Mouse (Mus musculus) liver, postnatal 0 days (tissue): ENCODE results near the gene Plxnc1.

ENCODE experiments used
- CTCF ChIP-seq: sonication (generic); IDR thresholded peaks from 2 replicates; pipeline ENCODE4 v1.5.1; 2016; ENCODE audit warnings: antibody characterized with exemption, low read depth
- EP300 ChIP-seq: IDR thresholded peaks from 2 replicates; pipeline ENCODE4 v1.6.1; 2016; ENCODE audit warnings: antibody characterized with exemption, low read depth, mild to moderate bottlenecking

DNA sequence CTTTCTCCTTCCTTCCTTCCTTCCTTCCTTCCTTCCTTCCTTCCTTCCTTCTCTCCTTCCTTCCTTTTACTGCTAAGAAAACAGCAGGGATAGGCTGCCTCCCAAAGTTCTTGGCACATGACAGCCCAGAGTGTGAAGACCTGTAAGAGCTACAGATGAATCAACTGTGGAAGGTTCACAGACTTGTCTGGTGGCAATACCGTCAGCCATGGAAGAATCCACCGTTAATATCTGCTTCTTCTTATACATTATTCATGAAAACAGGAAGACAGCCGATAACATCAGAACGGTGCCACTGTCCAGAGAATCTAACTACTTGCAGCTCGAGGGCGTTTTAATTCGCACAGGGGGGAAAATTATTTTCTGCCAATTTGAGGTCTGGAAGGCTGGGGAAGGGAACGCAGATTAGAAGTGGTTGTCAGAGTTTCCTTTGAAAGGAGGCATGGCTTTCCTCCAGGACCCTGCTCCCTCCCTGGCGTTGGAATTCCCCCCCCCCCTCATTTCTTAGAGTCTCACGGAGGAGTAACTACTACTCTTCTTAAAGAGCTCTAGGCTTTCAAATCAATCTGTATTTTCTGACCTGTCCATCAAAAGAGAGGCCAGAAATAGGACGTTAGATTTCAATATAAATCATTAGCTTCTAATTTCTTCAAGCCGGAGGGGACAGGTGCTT is 37.0 kb upstream of the Plxnc1 start:
- TF ChIP-seq CTCF (no peak), EP300 (no peak)
